Mouse (Mus musculus) leukemia stem cell, adult 10-12 weeks (primary cell): ENCODE results near the gene Magea10. TPM values are rescaled to one million over a fixed set of nuclear protein-coding genes. Genes with fewer than 3 reads are reported as not detected.

Source experiments
- polyA plus RNA-seq: library from polyadenylated mRNA; stranded (reverse); fragments of >175 nt; gene quantifications from 2 replicates; pipeline ENCODE4 v1.2.3, GENCODE M21; 2012; ENCODE audit warnings: low replicate concordance

The Magea10 gene
- polyA plus RNA-seq: not detected in 2 replicates

DNA sequence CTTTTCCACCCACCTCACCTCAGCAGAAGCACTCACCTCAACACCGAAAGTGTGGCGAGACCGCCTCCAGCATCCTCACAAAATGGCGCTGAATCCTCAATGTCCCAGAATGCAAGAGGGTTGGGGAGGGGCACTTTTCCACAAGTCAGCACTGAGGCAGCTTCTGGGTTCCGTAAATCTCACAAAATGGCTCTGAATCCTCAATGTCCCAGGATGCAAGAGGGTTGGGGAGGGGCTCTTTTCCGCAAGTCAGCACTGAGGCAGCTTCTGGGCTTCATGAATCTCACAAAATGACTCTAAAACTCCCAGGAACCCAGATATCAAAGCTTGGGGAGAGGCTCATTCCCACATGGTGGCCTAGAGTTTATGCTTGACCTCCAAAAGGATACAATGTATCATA lies at the start of gene Magea10:
Magea10 (minus strand) TSS at position 101 of the 400 bp plus-strand sequence.

Other genes with a start within 250 kb of the Magea10 start
- not detected in 2 replicates for gene Magea4, start 164.8 kb downstream of the Magea10 start, polyA plus RNA-seq
- gene Gabre, start 112.1 kb downstream of the Magea10 start, polyA plus RNA-seq: not detected in 2 replicates